Mouse (Mus musculus) NIH3T3 (cell line): ENCODE data around the gene Pgm2.

ENCODE experiments used
- DNase-seq: peaks from one replicate; pipeline ENCODE4 v3.0.0-alpha.2; 2012; ENCODE audit warnings: low read depth

Pgm2 gene

GRCm38 (mm10) chr5:64092748-64093292 is at the start of gene Pgm2:
Gene Pgm2 (plus strand): TSS chr5:64092950.
- peak; percentile 93 for DNase-seq

- no peak for DNase-seq
Observed at GRCm38 (mm10) chr5:64043694-64044453, 48.9 kb upstream of the Pgm2 start.

- DNase-seq = no peak
Observed at GRCm38 (mm10) chr5:64044790-64045189, 48.0 kb upstream of the Pgm2 start.

- DNase-seq = peak; percentile 79
Observed at GRCm38 (mm10) chr5:64045502-64045901, 47.2 kb upstream of the Pgm2 start.

GRCm38 (mm10) chr5:64046995-64047394 is 45.8 kb upstream of the Pgm2 start:
- DNase-seq = no peak

- no peak for DNase-seq
Observed at GRCm38 (mm10) chr5:64047921-64048320, 44.8 kb upstream of the Pgm2 start.

- no peak for DNase-seq
Observed at GRCm38 (mm10) chr5:64048605-64049004, 44.1 kb upstream of the Pgm2 start.

GRCm38 (mm10) chr5:64049256-64049655 is 43.5 kb upstream of the Pgm2 start:
- no peak for DNase-seq

- DNase-seq = no peak
Observed at GRCm38 (mm10) chr5:64053010-64053409, 39.7 kb upstream of the Pgm2 start.

- DNase-seq = no peak
Observed at GRCm38 (mm10) chr5:64056210-64056609, 36.5 kb upstream of the Pgm2 start.

- DNase-seq = no peak
Observed at GRCm38 (mm10) chr5:64060881-64061280, 31.9 kb upstream of the Pgm2 start.

GRCm38 (mm10) chr5:64061643-64062042 is 31.1 kb upstream of the Pgm2 start:
- DNase-seq = no peak

- DNase-seq = peak; percentile 37
Observed at GRCm38 (mm10) chr5:64062882-64063621, 29.7 kb upstream of the Pgm2 start.

GRCm38 (mm10) chr5:64063622-64064355 is 29.0 kb upstream of the Pgm2 start:
- no peak for DNase-seq

- no peak for DNase-seq
Observed at GRCm38 (mm10) chr5:64064401-64064800, 28.3 kb upstream of the Pgm2 start.

- no peak for DNase-seq
Observed at GRCm38 (mm10) chr5:64065497-64066046, 27.2 kb upstream of the Pgm2 start.

GRCm38 (mm10) chr5:64066159-64066558 is 26.6 kb upstream of the Pgm2 start:
- no peak for DNase-seq

- no peak for DNase-seq
Observed at GRCm38 (mm10) chr5:64067576-64067975, 25.2 kb upstream of the Pgm2 start.

- peak; percentile 89 for DNase-seq
Observed at GRCm38 (mm10) chr5:64070081-64070673, 22.6 kb upstream of the Pgm2 start.

- peak; percentile 63 for DNase-seq
Observed at GRCm38 (mm10) chr5:64070742-64071476, 21.8 kb upstream of the Pgm2 start.

- no peak for DNase-seq
Observed at GRCm38 (mm10) chr5:64074455-64074854, 18.3 kb upstream of the Pgm2 start.
